Mouse (Mus musculus): ENCODE data around the gene Nudt7.

DNA sequence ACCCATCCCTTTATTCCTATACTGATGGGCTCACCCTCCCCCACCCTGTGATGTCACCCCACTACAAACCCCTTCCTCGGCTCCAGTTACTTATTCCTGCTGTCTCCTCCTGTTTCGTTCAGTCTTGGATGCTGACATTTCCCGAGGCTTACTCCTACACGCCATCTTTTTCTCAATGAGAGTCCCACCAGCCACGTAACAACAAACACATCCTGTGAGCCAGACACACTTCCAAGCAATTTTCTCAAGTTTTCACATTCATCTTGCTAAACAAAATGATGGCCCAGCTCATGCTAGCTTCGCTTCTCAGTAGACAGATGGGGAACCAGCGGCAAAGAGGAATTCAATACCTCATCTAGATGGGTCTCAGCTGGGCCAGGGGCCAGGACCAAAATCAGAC lies 30.0 kb upstream of the Nudt7 start:
- TF ChIP-seq POLR2A (IDR thresholded peaks at IDR 0.05; ENCODE audit: control insufficient read depth, extremely low read depth, insufficient read depth, low read length, poor library complexity) (no peak), CTCF (IDR thresholded peaks at IDR 0.05; ENCODE audit: borderline replicate concordance, control insufficient read depth, extremely low read depth, insufficient read depth, low read length, poor library complexity) (no peak)
